Mouse (Mus musculus) lung, embryonic 16.5 days (tissue): ENCODE results near the gene Napa. TPM values are rescaled to one million over a fixed set of nuclear protein-coding genes. Genes with fewer than 3 reads are reported as not detected.
A peak's percentile ranks its signal among the peaks of the same experiment; 100 is the strongest.

Experiments used
- ATAC-seq: fragments of 200-750 bp; cut with Nextera tagmentation; 2 replicates; pipeline ENCODE4 v1.8.0; 2017; ENCODE audit warnings: low read depth, mild to moderate bottlenecking, moderate library complexity
- H3K27ac ChIP-seq: fragments of 300-500 bp; sonication (generic); 2 replicates; pipeline ENCODE4 v1.5.1; 2014; ENCODE audit warnings: mild to moderate bottlenecking, control low read depth, low read length
- H3K27me3 ChIP-seq: fragments of 300-500 bp; sonication (generic); 2 replicates; pipeline ENCODE4 v1.6.1; 2014; ENCODE audit warnings: low read depth, low read length, mixed read lengths; ENCODE audit not compliant: control insufficient read depth, insufficient read depth
- H3K36me3 ChIP-seq: fragments of 300-500 bp; sonication (generic); 2 replicates; pipeline ENCODE4 v1.6.1; 2014; ENCODE audit warnings: low read length; ENCODE audit not compliant: control insufficient read depth, insufficient read depth
- H3K4me1 ChIP-seq: fragments of 300-500 bp; sonication (generic); replicated peaks from 2 replicates; pipeline ENCODE4 v1.6.1; 2014; ENCODE audit warnings: low read length, mixed read lengths; ENCODE audit not compliant: control insufficient read depth, insufficient read depth
- H3K4me2 ChIP-seq: fragments of 300-500 bp; sonication (generic); 2 replicates; pipeline ENCODE4 v1.6.1; 2014; ENCODE audit warnings: low read depth, low read length, control low read depth
- H3K4me3 ChIP-seq: fragments of 300-500 bp; sonication (generic); 2 replicates; pipeline ENCODE4 v1.5.1; 2014; ENCODE audit warnings: mild to moderate bottlenecking, low read length, control low read depth
- H3K9ac ChIP-seq: fragments of 300-500 bp; sonication (generic); 2 replicates; pipeline ENCODE4 v1.6.1; 2014; ENCODE audit warnings: low read length, control low read depth
- H3K9me3 ChIP-seq: fragments of 300-500 bp; sonication (generic); 2 replicates; pipeline ENCODE4 v1.6.1; 2016; ENCODE audit warnings: low read length; ENCODE audit not compliant: control insufficient read depth
- WGBS: fragments of 180-500 bp; shearing (Covaris S2); extraction: QIAGEN DNeasy Blood & Tissue Kit; methylation state at CpG from one replicate; pipeline ENCODE4 v1.1.7; 2014; 5-methylcytosine and 5-hydroxymethylcytosine counted together
- polyA plus RNA-seq: library from polyadenylated mRNA; unstranded; fragments of >200 nt; fragmentation: Nextera tagmentation; extraction: Ambion mirVana; gene quantifications from 2 replicates; pipeline ENCODE4 v1.2.1, GENCODE M21; 2015

Gene Napa
- polyA plus RNA-seq, 1 experiment from 2014 or later: 167 TPM

GRCm38 (mm10) chr7:16104611-16105388 is 6.5 kb downstream of the Napa start:
- Histone ChIP-seq H3K27me3 (no peaks in the 10 kb centered on the region), H3K27ac (no peak overlapping the region), H3K36me3 (peaks cover 27% of the 10 kb centered on the region), H3K4me2 (no peak overlapping the region), H3K9ac (no peak overlapping the region), H3K9me3 (no peaks in the 10 kb centered on the region), H3K4me1 (peaks cover 4% of the 10 kb centered on the region; the same call in 1 of the 2 replicates), H3K4me3 (no peak overlapping the region)
- 92% methylated on average over 7 of the region's 7 CpGs for WGBS
- no peak for ATAC-seq

- Histone ChIP-seq H3K9me3 (no peaks in the 10 kb centered on the region), H3K27me3 (no peaks in the 10 kb centered on the region), H3K4me3 (no peak overlapping the region), H3K36me3 (peaks cover 57% of the 10 kb centered on the region), H3K4me2 (no peak overlapping the region), H3K4me1 (no peaks in the 10 kb centered on the region), H3K27ac (no peak overlapping the region), H3K9ac (no peak overlapping the region)
- no peak for ATAC-seq
- 90% methylated on average over 9 of the region's 9 CpGs for WGBS
Measured at GRCm38 (mm10) chr7:16108886-16109542, 10.8 kb downstream of the Napa start.

- H3K4me1 ChIP-seq: no peaks in the 10 kb centered on the region
- no peak overlapping the region for H3K9ac ChIP-seq
- no peak overlapping the region for H3K4me3 ChIP-seq
- no peak overlapping the region for H3K4me2 ChIP-seq
- peaks cover 62% of the 10 kb centered on the region for H3K36me3 ChIP-seq
- 85% methylated on average over 8 of the region's 8 CpGs for WGBS
- H3K27me3 ChIP-seq: no peaks in the 10 kb centered on the region
- no peak overlapping the region for H3K27ac ChIP-seq
- ATAC-seq: no peak
- H3K9me3 ChIP-seq: no peaks in the 10 kb centered on the region
Measured at GRCm38 (mm10) chr7:16110158-16110557, 11.9 kb downstream of the Napa start.

GRCm38 (mm10) chr7:16111284-16112090 is 13.2 kb downstream of the Napa start:
- no peak overlapping the region for H3K4me3 ChIP-seq
- H3K27ac ChIP-seq: no peak overlapping the region
- 90% methylated on average over 7 of the region's 7 CpGs for WGBS

GRCm38 (mm10) chr7:16116418-16116817 is 18.2 kb downstream of the Napa start:
- H3K4me1 ChIP-seq: peaks cover 6% of the 10 kb centered on the region
- H3K27ac ChIP-seq: no peak overlapping the region
- ATAC-seq: no peak
- no peak overlapping the region for H3K4me2 ChIP-seq
- no peak overlapping the region for H3K9ac ChIP-seq
- no peak overlapping the region for H3K4me3 ChIP-seq
- H3K27me3 ChIP-seq: no peaks in the 10 kb centered on the region
- peaks cover 53% of the 10 kb centered on the region for H3K36me3 ChIP-seq
- 92% methylated on average over 7 of the region's 7 CpGs for WGBS
- H3K9me3 ChIP-seq: no peaks in the 10 kb centered on the region

More at GRCm38 (mm10) chr7:16111284-16112090, 13.2 kb downstream of the Napa start:
- peaks cover 72% of the 10 kb centered on the region for H3K36me3 ChIP-seq
- H3K9ac ChIP-seq: no peak overlapping the region
- no peaks in the 10 kb centered on the region for H3K4me1 ChIP-seq
- H3K4me2 ChIP-seq: no peak overlapping the region
- no peak for ATAC-seq
- H3K27me3 ChIP-seq: no peaks in the 10 kb centered on the region
- no peaks in the 10 kb centered on the region for H3K9me3 ChIP-seq

DNA sequence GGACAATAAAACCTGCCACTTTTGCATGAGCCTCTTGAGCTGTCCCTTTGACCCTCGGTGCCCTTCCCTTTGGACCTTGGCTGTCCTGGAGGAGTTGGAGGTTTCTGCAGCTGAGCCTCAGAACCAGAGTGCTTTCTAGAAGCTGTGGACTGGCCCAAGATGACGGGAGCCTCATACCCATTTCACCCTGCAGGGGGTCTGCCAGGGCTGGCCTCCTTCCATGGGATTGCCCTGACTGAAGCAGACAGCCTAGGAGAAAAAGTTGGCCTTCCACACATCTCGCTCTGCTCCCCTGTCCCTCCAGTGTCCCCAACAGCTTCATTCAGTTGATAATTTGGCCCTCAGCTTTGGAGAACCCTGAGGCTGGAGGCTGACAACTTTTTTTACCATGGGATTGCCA is 18.8 kb downstream of the Napa start:
- no peak for ATAC-seq
- Histone ChIP-seq H3K4me3 (no peak overlapping the region), H3K36me3 (peaks cover 47% of the 10 kb centered on the region), H3K27ac (no peak overlapping the region), H3K27me3 (no peaks in the 10 kb centered on the region), H3K4me2 (no peak overlapping the region), H3K9me3 (no peaks in the 10 kb centered on the region), H3K9ac (no peak overlapping the region), H3K4me1 (peaks cover 6% of the 10 kb centered on the region)
- WGBS: 84% methylated on average over 3 of the region's 3 CpGs

DNA sequence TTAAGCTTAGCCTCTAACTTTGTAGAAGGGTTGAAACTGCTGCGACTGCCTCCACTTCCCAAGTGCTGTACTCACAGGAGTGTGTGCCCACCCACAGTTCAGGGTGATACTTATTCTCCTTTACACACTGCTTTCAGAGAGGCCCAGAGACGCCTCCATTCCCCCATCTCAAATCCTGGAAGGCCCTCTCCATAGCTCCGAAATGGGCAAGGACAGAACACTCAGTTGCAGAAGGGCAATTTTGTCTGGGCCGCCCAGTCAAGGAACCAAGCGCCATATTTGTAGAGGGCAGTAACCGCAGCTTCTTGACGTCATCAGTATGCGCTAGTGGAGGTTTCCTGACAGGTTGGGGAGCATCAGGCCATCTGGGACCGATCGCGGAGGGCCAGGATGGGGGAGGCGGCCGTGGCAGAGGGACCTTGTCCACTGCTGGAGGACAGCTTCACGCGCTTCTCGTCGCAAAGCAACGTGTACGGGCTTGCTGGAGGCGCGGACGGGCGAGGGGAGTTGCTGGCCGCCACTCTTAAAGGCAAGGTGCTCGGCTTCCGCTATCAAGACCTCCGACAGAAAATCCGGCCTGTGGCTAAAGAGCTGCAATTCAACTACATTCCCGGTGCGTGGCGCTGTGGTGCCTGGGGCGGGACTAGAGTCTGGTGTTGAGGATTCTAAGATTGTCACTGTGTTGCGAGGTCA is 21.5 kb downstream of the Napa start, which contains the start of gene Kptn:
Kptn (plus strand) TSS at position 327 of the 693 bp plus-strand sequence.
- 1% methylated on average over 33 of the region's 33 CpGs for WGBS
- Histone ChIP-seq H3K36me3 (peaks cover 25% of the 10 kb centered on the region), H3K27ac (peak within 1 kb of the TSS; percentile 80), H3K27me3 (no peaks in the 10 kb centered on the region), H3K4me3 (peak within 1 kb of the TSS; percentile 86), H3K9ac (peak within 1 kb of the TSS; percentile 85), H3K4me1 (peaks cover 6% of the 10 kb centered on the region), H3K9me3 (no peaks in the 10 kb centered on the region), H3K4me2 (peak within 1 kb of the TSS; percentile 78)
- peak; percentile 91 for ATAC-seq

DNA sequence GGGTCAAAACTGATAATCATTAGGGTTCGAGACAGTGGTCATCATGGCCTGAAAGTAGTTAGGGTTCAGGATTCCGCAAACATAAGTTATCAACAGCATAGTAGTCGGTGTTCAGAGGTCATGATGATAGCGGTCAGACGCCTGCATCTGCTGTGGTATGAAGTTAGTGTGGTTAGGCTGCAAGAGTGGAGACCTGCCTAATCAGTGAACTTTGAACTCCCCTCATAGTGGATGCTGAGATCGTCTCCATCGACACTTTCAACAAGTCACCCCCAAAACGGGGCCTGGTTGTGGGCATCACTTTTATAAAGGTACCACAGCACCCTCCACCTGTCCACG is 22.0 kb downstream of the Napa start:
- Histone ChIP-seq H3K27ac (no peak overlapping the region), H3K27me3 (no peaks in the 10 kb centered on the region), H3K9me3 (no peaks in the 10 kb centered on the region), H3K4me1 (peaks cover 6% of the 10 kb centered on the region), H3K9ac (peak overlapping the region; percentile 85), H3K4me3 (peak overlapping the region; percentile 86), H3K36me3 (peaks cover 22% of the 10 kb centered on the region), H3K4me2 (peak overlapping the region; percentile 78)
- peak; percentile 16 for ATAC-seq
- 32% methylated on average over 9 of the region's 9 CpGs for WGBS
